Mouse (Mus musculus): ENCODE data around the gene Ch25h.

The Ch25h gene

GRCm38 (mm10) chr19:34468794-34469193 is 6.2 kb downstream of the Ch25h start:
- DNase-seq (ENCODE audit: low spot score): no peak

- DNase-seq (ENCODE audit: low spot score): no peak
Observed at GRCm38 (mm10) chr19:34468216-34468615, 6.7 kb downstream of the Ch25h start.

GRCm38 (mm10) chr19:34464453-34464852 is 10.5 kb downstream of the Ch25h start:
- DNase-seq (ENCODE audit: low spot score): no peak

DNA sequence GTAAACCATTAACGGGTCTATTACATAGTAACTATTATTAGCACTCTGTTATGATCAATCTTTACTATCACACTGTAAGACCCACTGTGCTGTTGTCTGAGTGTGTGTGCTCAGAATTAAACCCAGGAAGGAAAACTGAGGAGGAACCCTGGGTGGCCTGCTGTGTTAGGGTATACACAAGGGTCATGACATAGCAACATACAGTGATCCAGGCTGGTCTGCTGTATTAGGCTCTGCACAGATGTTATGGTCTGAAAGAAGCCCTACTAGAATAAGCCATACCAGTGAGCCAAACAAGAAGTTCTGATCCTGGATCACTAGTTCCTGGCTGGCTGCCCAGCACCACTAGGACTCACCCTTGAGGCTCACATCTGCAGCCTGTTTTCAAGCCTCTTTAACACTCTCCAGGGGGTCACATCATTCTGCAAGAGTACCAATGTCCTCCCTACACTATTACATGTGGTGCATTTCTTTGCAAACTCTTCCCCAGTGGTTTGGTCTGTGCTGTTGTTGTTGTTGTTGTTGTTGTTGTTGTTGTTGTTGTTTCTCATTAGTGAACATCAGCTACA is 13.4 kb downstream of the Ch25h start:
- no peak for DNase-seq (ENCODE audit: low spot score)

DNA sequence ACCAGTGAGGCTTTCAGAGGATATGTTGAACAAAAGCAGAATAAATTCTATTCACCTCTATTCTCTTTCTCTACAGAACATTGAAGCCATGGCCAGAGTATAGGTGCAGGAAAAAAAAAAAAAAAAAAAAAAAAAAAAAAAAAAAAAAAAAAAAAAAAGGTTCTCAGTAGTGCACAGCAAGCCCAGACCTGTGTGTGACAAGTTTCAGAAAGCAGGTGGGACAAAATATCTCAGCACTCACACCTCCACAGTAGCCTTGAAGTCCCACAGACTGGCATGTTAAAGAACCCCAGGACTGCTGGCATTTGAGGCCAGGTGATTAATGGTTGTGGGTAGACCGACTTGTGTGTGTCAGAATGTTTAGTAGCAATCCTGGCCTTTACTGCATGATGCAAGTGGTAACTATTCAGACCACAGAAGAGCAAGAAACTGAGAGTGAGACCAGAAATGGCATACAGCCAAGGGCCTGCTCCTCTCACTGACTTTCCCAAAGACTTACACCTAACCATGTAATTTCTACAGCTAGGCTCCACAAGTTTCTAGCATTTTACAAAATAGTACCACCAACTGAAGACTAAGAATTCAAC is 24.1 kb downstream of the Ch25h start:
- DNase-seq (ENCODE audit: low spot score): no peak

DNA sequence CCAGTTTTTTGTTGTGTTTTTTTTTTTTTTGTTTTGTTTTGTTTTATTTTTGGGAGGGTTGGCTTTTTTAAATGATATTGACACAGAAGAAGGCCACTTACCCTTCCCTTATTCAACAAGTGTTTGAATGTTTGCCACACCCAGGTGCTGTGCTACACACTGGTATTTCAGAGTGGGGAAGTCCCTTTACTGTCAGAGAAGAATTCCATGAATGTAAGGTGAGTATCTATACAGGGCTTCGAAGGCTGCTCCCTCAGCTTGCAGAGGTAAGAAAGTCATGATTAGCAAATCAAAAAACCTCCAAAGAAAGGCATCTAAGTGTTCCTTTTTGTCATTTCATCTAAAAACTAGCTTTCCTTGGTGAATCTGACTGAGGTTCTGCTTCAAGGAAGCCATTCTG is 26.1 kb downstream of the Ch25h start:
- no peak for DNase-seq (ENCODE audit: low spot score)

DNA sequence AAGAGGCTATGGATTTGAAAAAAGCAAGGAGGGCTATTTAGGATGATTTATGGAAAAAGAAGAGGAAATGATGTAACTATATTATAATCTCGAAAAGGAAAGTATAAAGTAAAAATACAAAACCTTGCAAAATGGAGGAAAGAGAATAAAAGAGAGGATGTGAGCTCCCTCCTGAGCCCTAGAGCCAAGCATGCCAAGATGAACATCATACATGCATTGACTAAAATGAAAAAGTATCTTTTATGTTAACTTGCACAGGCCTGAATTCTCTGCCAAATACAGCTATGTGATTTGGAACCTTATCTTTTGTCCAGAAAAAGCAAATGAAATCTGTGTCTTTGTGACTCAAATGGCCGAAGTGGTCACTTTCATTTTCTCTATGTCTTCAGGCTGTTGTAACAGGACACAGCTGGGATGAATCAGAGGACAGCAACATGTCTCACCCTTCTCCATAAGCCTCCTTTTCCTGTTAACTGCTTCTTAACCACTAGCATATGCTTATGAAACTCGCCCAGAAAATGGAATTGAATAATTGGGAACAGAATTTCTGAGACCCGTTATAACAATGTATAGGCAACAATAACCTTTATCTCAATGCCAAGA is 29.5 kb downstream of the Ch25h start:
- DNase-seq (ENCODE audit: low spot score): no peak

GRCm38 (mm10) chr19:34444785-34445184 is 30.2 kb downstream of the Ch25h start:
- no peak for DNase-seq (ENCODE audit: low spot score)

GRCm38 (mm10) chr19:34441979-34442378 is 33.0 kb downstream of the Ch25h start:
- no peak for DNase-seq (ENCODE audit: low spot score)

DNA sequence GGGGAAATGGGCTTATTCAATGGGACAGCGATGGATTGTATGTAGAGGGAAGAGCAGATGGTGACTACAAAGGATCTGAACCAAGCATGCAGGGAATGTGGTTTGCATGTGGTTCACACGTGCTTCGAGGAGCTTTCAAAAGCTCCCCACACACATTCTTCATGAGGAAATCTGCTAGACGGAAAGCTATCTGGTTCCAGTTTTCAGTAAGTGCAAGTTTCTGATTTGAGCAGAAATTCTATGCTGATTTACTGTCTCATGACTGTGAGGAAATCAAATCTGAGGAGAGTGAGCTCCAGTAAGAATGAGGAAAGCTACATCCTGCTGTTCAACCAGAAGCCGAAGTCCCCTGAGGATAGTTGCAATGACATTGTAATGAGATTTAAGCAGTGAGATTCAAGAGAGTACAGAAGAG is 39.8 kb downstream of the Ch25h start:
- no peak for DNase-seq (ENCODE audit: low spot score)

DNA sequence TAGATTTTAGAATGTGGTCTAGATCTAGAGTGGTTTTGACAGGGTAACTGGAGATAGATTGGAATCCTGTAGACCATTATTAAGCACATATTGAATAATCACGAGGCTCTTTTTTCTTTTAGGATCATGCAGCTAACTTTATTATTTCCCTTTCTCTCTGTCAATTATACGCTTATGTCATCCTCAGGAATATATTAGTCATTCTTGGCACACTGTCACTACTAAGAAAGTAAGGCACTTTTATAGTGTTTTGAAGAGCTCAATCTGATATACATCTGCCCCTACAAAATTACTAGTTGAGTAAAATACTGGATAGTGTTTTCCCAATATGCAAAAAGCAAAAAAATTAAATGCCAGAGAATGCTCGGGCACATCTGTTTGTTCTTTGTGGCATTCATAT is 43.6 kb downstream of the Ch25h start:
- DNase-seq (ENCODE audit: low spot score): no peak

DNA sequence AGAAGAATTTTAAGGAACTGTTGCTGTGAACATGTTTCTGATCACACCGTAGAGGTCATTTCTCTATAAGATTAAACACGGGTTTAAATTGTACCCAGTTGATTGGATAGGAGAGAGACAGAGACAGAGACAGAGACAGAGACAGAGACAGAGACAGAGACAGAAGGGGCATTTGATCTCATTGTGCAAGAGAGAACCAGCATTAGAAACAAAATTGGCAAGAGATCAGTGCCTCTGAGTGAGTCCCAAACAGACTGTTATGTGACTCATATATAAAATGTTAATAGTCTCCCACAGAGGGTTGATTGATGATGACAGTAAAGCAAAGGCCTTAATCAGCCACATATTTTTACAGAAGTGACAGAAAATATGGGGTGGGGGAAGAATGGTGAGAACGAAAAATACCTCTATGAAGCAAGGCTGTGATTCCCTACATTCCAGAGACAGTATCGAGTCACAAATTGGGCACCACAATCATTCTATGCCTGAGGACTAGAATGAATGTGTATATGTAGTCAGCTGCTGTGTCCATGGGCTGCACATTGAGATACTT is 51.1 kb downstream of the Ch25h start:
- DNase-seq (ENCODE audit: low spot score): no peak

Measured in testis, postnatal 10 days (tissue).